Mouse (Mus musculus): ENCODE results near the gene Gm8300. TPM values are rescaled to one million over a fixed set of nuclear protein-coding genes. Genes with fewer than 3 reads are reported as not detected.
"Not testable (repeated sequence)": the region's sequence is repeated elsewhere in the genome, so short reads cannot be mapped to it uniquely, and the experiment has no call there.

The Gm8300 gene
- total RNA-seq (2018; cell fraction: chromatin; rRNA removed): not detected
- not detected for total RNA-seq (2018; cell fraction: cytosol; rRNA removed)
- total RNA-seq (2018; cell fraction: nucleus; rRNA removed): not detected
- polyA plus RNA-seq (2018): not detected in 3 replicates

DNA sequence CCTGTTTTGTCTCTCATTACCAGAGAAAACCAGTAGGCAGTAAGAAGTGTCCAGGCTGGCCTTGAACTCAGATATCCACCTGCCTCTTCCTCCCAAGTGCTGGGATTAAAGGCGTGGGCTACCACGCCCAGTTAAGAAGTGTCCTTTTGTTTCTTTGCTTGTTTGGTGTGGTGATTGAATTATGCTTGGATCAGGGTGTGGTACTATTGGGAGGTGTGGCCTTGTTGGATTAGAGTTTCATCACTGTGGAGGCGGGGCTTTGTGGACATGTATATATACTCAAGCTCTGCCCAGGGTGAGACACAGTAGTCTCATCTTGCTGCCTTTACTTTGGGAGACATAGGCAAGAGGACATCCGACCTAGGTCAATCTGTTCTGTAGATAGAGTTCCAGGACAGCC, at the start of gene Gm8300:
Gene Gm8300 (plus strand): TSS at position 301 of the 400 bp plus-strand sequence.
- not testable (repeated sequence) for H3K79me2 ChIP-seq (ENCODE audit: inconsistent target); H3K27ac ChIP-seq; H3K4me3 ChIP-seq (ENCODE audit: inconsistent target); H3K36me3 ChIP-seq (ENCODE audit: inconsistent target)
- WGBS (ENCODE audit: missing documents): 98% methylated on average over 4 of the region's 4 CpGs

DNA sequence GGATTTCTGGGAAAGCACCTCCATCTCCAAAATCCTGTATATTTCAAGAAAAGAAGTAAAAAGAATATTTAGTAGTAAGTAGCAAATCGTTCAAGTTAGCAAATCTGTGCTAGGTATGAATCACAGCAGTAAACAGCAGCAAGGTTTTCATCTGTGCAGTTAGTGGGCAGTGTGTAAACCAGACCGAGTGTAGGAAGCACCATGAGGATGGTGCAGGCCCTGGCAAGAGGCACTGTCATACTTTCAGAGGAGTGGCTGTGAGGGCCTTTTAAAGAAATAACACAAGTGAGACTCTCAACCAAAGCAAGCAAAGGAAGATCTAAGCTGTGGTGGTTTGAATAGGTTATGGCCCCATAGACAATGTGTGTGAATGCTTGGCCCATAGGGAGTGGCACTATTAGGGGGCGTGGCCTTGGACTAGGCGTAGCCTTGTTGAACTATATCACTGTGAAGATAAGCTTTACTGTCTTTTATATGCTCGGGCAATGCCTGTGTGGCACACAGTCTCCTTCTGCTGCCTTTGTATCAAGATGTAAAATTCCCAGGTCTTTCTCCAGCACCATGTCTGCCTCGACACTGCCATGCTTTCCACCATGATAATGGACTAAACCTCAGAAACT, 49.3 kb upstream of the Gm8300 start:
- H3K4me3 ChIP-seq (ENCODE audit: inconsistent target): no peak overlapping the region
- H3K36me3 ChIP-seq (ENCODE audit: inconsistent target): peaks cover 76% of the 10 kb centered on the region
- no peak overlapping the region for H3K27ac ChIP-seq
- H3K79me2 ChIP-seq (ENCODE audit: inconsistent target): peaks cover 67% of the 10 kb centered on the region
- 96% methylated on average over 6 of the region's 6 CpGs for WGBS (ENCODE audit: missing documents)

DNA sequence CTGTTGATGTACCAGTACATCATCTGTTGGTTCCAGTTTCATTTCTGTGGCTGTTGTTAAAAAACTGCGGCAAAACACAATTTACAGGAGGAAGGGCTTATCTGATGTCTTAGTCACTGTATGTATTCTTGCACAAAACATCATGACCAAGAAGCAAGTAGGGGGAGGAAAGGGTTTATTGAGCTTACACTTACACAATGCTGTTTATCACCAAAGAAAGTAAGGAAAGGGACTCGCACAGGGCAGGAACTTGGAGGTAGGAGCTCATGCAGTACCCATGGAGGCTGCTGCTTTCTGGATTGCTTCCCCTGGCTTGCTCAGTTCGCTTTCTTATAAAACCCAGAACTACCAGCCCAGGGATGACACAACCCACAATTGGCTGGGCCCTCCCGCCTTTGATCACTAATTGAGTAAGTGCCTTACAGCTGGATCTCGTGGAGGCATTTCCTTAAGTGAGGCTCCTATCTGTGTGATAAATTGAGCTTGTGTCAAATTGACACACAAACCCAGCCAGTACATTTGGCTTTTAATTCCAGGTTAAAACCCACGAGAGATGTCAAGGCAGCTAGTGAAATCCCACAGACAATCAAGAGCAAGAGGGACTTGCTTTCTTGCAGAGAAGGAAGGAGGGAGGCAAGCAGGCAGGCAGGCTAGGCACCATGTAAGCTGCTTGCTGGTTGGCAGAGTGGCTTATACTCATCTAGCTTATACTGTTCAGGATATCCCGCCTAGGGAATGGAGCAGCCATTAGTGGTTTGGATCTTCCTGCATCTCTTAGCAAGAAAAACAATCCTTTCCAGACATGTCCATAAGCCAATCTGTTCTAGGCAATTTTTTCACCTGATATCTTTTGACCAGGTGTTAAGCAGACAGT, 43.6 kb upstream of the Gm8300 start:
- H3K36me3 ChIP-seq (ENCODE audit: inconsistent target): peaks cover 25% of the 10 kb centered on the region; the same call in 1 of the 2 replicates
- peak overlapping the region; percentile 79 for H3K4me3 ChIP-seq (ENCODE audit: inconsistent target)
- H3K27ac ChIP-seq: peak overlapping the region; percentile 67
- 23% methylated on average over 7 of the region's 7 CpGs for whole genome bisulfite sequencing (ENCODE audit: missing documents)
- peaks cover 62% of the 10 kb centered on the region for H3K79me2 ChIP-seq (ENCODE audit: inconsistent target)

DNA sequence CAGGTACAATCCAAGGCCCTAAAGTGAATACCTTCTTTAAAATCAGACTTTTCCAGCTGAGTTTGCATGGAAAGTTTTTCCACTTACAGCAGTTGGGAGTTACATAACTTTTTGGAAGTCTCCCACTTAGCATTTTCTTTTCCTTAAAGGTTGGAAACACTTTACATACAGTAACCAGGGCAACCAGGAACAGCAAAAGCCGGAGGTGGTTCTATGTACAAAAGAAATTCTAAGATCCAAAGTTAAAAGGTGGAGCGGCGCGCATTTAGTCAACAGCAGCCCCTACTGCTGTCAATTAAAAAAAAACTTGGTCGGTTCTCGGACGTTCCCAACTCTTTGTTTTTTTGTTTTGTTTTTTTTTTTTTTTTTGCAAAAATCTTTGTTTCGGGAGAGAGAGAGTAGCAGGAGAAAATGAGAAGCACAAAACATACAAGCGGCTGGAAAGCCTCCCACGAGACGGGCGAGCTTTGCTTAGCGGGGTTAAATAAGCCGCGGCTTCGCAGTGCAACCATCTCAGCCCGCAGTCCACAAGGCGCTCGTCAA, 42.6 kb upstream of the Gm8300 start:
- Histone ChIP-seq H3K36me3 (ENCODE audit: inconsistent target) (peaks cover 23% of the 10 kb centered on the region; the same call in 1 of the 2 replicates), H3K79me2 (ENCODE audit: inconsistent target) (peaks cover 52% of the 10 kb centered on the region), H3K27ac (peak overlapping the region; percentile 67), H3K4me3 (ENCODE audit: inconsistent target) (peak overlapping the region; percentile 79)
- under 1% methylated on average over 17 of the region's 19 CpGs for WGBS (ENCODE audit: missing documents)

DNA sequence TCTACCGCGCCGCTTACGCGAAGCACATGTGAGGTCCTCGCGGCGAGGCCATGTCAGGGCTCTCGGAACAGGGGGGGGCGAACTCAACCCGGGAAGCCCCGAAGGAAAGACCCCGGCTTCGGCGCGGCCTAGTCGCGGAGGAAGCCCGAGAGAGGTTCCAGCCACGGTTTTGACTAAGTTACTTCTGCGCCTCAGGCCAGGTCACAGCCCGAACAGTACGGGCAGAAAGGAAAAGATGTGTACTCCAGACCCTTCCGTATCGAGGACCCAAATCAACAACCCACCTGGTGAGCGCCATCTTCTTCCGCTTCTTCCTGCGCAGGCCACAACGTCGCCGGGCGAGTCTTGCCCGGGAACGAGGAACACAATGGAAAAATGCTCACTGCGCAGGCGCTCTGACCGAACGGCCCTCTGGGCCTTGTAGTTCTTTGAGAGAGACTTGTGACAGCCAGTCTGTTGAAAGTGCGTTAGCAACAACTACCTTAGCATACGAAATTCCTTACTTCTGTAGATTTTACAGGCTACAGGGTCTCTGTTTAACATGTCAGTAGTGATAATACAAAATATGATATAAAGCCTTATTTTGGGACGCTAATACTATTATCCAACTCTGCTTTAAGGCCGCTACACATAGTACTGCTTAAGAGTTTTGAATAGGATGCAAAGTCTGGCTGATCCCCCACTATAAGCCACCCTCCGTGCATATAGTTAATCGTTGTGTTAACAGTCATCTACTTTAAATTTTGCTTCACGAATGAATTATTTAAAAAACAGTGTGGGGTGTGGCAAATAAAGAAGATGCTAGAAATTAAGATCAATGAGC, 41.9 kb upstream of the Gm8300 start, which contains the start of gene Snw1:
Gene Snw1 (minus strand): TSS at position 311 of the 823 bp plus-strand sequence.
- peak within 1 kb of the TSS; percentile 79 for H3K4me3 ChIP-seq (ENCODE audit: inconsistent target)
- H3K79me2 ChIP-seq (ENCODE audit: inconsistent target): peaks cover 45% of the 10 kb centered on the region
- H3K36me3 ChIP-seq (ENCODE audit: inconsistent target): peaks cover 16% of the 10 kb centered on the region; the same call in 1 of the 2 replicates
- peak within 1 kb of the TSS; percentile 67 for H3K27ac ChIP-seq
- WGBS (ENCODE audit: missing documents): 5% methylated on average over 40 of the region's 45 CpGs

DNA sequence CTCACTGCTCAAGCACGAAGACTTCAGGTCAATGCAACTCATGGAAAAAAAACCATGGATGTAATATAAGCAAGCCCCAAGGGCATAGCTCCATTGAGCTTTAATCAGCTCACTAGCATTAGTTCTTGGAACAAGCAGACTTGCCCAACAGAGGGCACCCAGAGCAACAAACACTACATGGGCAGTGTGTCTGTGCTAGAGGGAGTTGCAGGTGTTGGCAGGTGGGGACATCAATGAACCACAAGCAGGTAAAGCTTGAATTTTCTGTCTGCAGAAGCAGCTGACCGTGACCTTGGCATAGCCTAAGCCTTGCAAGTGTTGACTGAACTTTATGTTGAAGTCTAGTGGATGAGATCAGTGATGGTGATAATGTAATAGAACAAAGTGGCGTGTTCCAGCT, 39.4 kb upstream of the Gm8300 start:
- no peak overlapping the region for H3K4me3 ChIP-seq (ENCODE audit: inconsistent target)
- H3K79me2 ChIP-seq (ENCODE audit: inconsistent target): peaks cover 19% of the 10 kb centered on the region
- no peak overlapping the region for H3K27ac ChIP-seq
- no peaks in the 10 kb centered on the region for H3K36me3 ChIP-seq (ENCODE audit: inconsistent target)
- 86% methylated on average over 3 of the region's 3 CpGs for WGBS (ENCODE audit: missing documents)

DNA sequence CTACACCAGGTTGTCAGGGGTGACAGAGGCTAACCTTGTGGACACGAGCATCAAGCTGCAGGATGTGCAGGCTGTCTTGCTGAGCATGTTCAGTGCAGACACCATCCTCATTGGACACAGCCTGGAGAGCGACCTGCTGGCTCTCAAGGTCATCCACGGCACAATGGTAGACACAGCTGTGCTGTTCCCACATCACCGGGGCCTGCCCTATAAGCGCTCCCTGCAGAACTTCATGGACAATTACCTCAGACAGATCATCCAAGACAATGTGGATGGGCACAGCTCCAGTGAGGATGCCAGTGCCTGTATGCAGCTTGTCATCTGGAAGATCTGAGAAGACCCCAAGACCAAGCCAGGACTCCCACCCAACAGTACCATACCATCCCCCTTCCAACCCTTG, 31.6 kb upstream of the Gm8300 start:
- not testable (repeated sequence) for H3K27ac ChIP-seq; H3K4me3 ChIP-seq (ENCODE audit: inconsistent target); H3K79me2 ChIP-seq (ENCODE audit: inconsistent target); H3K36me3 ChIP-seq (ENCODE audit: inconsistent target)
- 93% methylated on average over 4 of the region's 5 CpGs for WGBS (ENCODE audit: missing documents)

DNA sequence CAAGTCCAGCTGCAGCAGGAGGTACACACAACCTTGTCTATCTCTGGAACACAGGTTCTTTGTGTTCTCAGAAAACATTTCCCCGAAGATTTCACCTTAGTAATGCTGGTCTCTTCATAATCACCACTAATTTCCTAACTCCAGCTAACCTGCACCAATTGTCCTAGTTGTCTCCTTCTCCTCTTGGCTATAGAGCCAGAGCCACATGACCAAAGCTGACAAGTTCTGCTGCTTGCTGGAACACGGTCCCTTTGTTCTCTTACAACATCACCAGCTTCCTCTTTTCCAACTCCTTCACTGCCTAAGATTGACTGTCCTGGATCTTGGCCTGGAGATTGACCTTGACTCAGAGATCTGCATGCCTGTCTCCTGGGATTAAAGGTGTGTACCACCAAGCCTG, 25.4 kb upstream of the Gm8300 start:
- not testable (repeated sequence) for H3K27ac ChIP-seq; H3K79me2 ChIP-seq (ENCODE audit: inconsistent target); H3K4me3 ChIP-seq (ENCODE audit: inconsistent target); H3K36me3 ChIP-seq (ENCODE audit: inconsistent target)
- 15% methylated on average over 2 of the region's 2 CpGs for WGBS (ENCODE audit: missing documents)

DNA sequence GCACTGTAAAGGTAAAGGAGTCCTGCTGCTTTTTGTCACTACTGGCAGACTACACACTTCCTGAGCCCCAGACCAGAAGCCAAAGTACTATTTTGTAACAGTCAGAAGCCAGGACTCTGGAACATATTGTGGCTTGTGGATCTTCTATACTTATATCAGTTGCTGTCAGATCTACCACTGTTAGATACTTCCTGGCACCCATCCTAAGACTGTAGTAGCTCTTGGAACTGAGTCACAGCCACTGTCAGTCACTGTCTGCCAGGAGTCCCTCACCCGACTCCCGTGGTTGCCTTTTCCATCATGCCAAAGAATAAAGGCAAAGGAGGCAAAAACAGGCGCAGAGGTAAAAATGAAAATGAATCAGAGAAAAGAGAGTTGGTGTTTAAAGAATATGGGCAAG, 19.7 kb upstream of the Gm8300 start, which contains the start of gene Gm5788:
Gene Gm5788 (plus strand): TSS at position 301 of the 400 bp plus-strand sequence.
- H3K27ac ChIP-seq; H3K36me3 ChIP-seq (ENCODE audit: inconsistent target); H3K4me3 ChIP-seq (ENCODE audit: inconsistent target); H3K79me2 ChIP-seq (ENCODE audit: inconsistent target): not testable (repeated sequence)
- whole genome bisulfite sequencing (ENCODE audit: missing documents): no CpG with 5 or more reads among the region's 3 CpGs

DNA sequence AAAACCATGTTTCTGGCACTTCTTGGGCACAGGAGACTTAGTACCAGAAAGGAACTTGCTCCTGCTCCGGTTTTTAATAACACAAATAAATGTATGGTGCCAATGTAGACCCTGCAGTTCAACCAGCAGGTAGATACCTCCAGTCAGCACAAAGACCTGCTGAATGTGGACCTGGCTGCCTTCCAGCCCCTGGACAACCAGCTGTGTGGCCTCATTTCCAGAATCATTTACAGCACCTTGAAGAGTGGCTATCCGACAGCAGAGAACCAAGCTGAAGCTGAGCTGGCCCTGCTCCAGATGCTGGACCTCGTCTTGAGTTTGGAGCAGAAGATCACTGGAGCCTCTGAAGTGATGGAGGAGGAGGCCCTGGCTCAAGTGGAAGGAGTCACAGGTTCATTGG, 5.5 kb downstream of the Gm8300 start:
- not testable (repeated sequence) for H3K4me3 ChIP-seq (ENCODE audit: inconsistent target); H3K79me2 ChIP-seq (ENCODE audit: inconsistent target); H3K36me3 ChIP-seq (ENCODE audit: inconsistent target); H3K27ac ChIP-seq
- 33% methylated on average over 1 of the region's 3 CpGs for WGBS (ENCODE audit: missing documents)

DNA sequence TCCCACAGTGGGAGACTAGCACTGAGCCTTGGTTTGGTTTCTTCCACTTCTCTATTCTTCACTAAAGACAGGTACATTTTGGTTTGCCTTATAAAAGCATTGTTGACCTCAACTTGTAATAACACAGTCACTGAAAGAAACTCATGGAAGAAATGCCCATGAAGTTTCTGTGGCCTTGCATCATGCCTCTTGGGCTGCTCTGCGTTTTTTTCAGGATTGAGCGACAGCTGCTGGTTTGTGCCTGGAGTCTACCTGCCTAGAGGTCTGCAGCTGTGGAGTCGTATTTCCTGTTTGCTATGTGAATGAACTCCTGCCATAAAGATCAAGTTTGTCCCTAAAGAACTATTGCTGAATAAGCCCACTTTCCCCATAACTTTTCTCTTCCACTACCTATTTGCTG, 29.8 kb downstream of the Gm8300 start:
- H3K79me2 ChIP-seq (ENCODE audit: inconsistent target): no peaks in the 10 kb centered on the region
- WGBS (ENCODE audit: missing documents): 78% methylated on average over 3 of the region's 3 CpGs
- no peak overlapping the region for H3K4me3 ChIP-seq (ENCODE audit: inconsistent target)
- no peaks in the 10 kb centered on the region for H3K36me3 ChIP-seq (ENCODE audit: inconsistent target)
- H3K27ac ChIP-seq: no peak overlapping the region

DNA sequence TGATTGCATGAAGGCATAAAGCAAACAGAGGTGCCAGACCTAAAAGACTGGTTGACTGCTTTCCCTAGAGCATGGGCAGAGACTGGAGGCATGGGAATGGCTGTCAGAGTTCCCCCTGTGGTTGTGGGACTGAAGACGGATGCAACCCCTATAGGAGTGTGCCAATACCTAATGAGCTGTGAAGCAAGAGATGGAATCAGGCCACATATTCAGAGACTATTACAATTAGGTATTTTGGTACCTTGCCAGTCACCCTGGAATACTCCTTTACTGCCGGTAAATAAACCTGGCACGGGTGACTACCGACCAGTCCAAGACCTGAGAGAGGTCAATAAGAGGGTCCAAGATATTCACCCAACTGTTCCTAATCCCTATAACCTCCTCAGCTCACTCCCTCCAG, 36.5 kb downstream of the Gm8300 start:
- not testable (repeated sequence) for H3K79me2 ChIP-seq (ENCODE audit: inconsistent target); H3K4me3 ChIP-seq (ENCODE audit: inconsistent target); H3K36me3 ChIP-seq (ENCODE audit: inconsistent target); H3K27ac ChIP-seq
- WGBS (ENCODE audit: missing documents): 85% methylated on average over 3 of the region's 4 CpGs

All from macrophage (primary cell).